10 mouse cellular contexts compared by ENCODE assay signal in genomic region chr17:84201183-84201582, GRCm38 (mm10).
"Had no signal": no experiment of that assay in that cellular context is flagged by ENCODE, and none has a peak within 500 bp of the region (broad histone marks: within the 10 kb centered on the region; RNA-seq: fewer than 3 reads in every experiment).

No protein-coding gene starts in this region.

- DNase-seq: lung, adult 18-20 months; lung, embryonic 14.5 days; lung, postnatal 10 days; lung, postnatal 4 days; midbrain, embryonic 14.5 days; right cerebral cortex, postnatal 14 days; thymus, adult 2 months; thymus, postnatal 14 days; thymus, postnatal 36 days had no signal

- ATAC-seq: midbrain, embryonic 16.5 days had no signal
